Mouse (Mus musculus): ENCODE data around the gene Mmp15. TPM values are rescaled to one million over a fixed set of nuclear protein-coding genes. Genes with fewer than 3 reads are reported as not detected.

Gene Mmp15
- not detected for polyA plus RNA-seq (2014; fragmentation: Illumina TruSeq; extraction: RNeasy Lipid Tissue Mini Kit (QIAGEN cat#74804); ENCODE audit: low read depth, low replicate concordance)

GRCm38 (mm10) chr8:95352151-95352870 lies at the start of gene Mmp15:
Gene Mmp15 (plus strand): TSS chr8:95352268.

GRCm38 (mm10) chr8:95306431-95306830 lies 45.6 kb upstream of the Mmp15 start, which contains the start of gene Cngb1:
Gene Cngb1 (minus strand): TSS chr8:95306585.

GRCm38 (mm10) chr8:95310342-95310970 lies 41.6 kb upstream of the Mmp15 start, which contains the start of gene Tepp:
Gene Tepp (plus strand): TSS chr8:95310566.

GRCm38 (mm10) chr8:95331720-95332436 lies 20.2 kb upstream of the Mmp15 start, which contains the start of the genes Zfp319 and Usb1:
Gene Zfp319 (minus strand): TSS chr8:95331950.
Gene Usb1 (plus strand): TSS chr8:95332284.

Other genes with a start within 250 kb of the Mmp15 start
- gene Kifc3, start 149.5 kb upstream of the Mmp15 start, polyA plus RNA-seq (2014; fragmentation: Illumina TruSeq; extraction: RNeasy Lipid Tissue Mini Kit (QIAGEN cat#74804); ENCODE audit: low read depth, low replicate concordance): 0.98 TPM
- gene Cngb1, start 45.7 kb upstream of the Mmp15 start, polyA plus RNA-seq (2014; fragmentation: Illumina TruSeq; extraction: RNeasy Lipid Tissue Mini Kit (QIAGEN cat#74804); ENCODE audit: low read depth, low replicate concordance): 0.81 TPM
- gene Tepp, start 41.7 kb upstream of the Mmp15 start, polyA plus RNA-seq (2014; fragmentation: Illumina TruSeq; extraction: RNeasy Lipid Tissue Mini Kit (QIAGEN cat#74804); ENCODE audit: low read depth, low replicate concordance): 6.2 TPM
- gene Zfp319, start 20.3 kb upstream of the Mmp15 start, polyA plus RNA-seq (2014; fragmentation: Illumina TruSeq; extraction: RNeasy Lipid Tissue Mini Kit (QIAGEN cat#74804); ENCODE audit: low read depth, low replicate concordance): 0.71 TPM
- gene Usb1, start 20.0 kb upstream of the Mmp15 start, polyA plus RNA-seq (2014; fragmentation: Illumina TruSeq; extraction: RNeasy Lipid Tissue Mini Kit (QIAGEN cat#74804); ENCODE audit: low read depth, low replicate concordance): 3.2 TPM
- 141 TPM for gene Cfap20, start 82.6 kb downstream of the Mmp15 start, polyA plus RNA-seq (2014; fragmentation: Illumina TruSeq; extraction: RNeasy Lipid Tissue Mini Kit (QIAGEN cat#74804); ENCODE audit: low read depth, low replicate concordance)
- gene Csnk2a2, start 137.8 kb downstream of the Mmp15 start, polyA plus RNA-seq (2014; fragmentation: Illumina TruSeq; extraction: RNeasy Lipid Tissue Mini Kit (QIAGEN cat#74804); ENCODE audit: low read depth, low replicate concordance): 631 TPM
- gene Ccdc113, start 181.8 kb downstream of the Mmp15 start, polyA plus RNA-seq (2014; fragmentation: Illumina TruSeq; extraction: RNeasy Lipid Tissue Mini Kit (QIAGEN cat#74804); ENCODE audit: low read depth, low replicate concordance): 195 TPM
- 200 TPM for gene Prss54, start 224.1 kb downstream of the Mmp15 start, polyA plus RNA-seq (2014; fragmentation: Illumina TruSeq; extraction: RNeasy Lipid Tissue Mini Kit (QIAGEN cat#74804); ENCODE audit: low read depth, low replicate concordance)